Mouse (Mus musculus) frontal cortex, postnatal 36 days (tissue): ENCODE measurements around the gene Por.
A peak's percentile ranks its signal among the peaks of the same experiment; 100 is the strongest.

Experiments used
- DNase-seq, 2 experiments: peaks; one replicate each; pipeline ENCODE4 v3.0.0; 2022; ENCODE audit warnings: low spot score in 2 of 2

Gene Por

GRCm38 (mm10) chr5:135772519-135772918 is 102.7 kb downstream of the Por start:
- DNase-seq: no peak

GRCm38 (mm10) chr5:135776546-135776945 is 106.7 kb downstream of the Por start:
- no peak for DNase-seq

GRCm38 (mm10) chr5:135777796-135778470 is 108.1 kb downstream of the Por start, which contains the start of gene Styxl1:
Styxl1 (minus strand) TSS chr5:135778385.
- no peak for DNase-seq

GRCm38 (mm10) chr5:135778471-135779445 is 108.9 kb downstream of the Por start, which contains the start of gene Mdh2:
Mdh2 (plus strand) TSS chr5:135778480.
- DNase-seq: peak; percentile 96 to 100

GRCm38 (mm10) chr5:135780331-135780730 is 110.5 kb downstream of the Por start:
- DNase-seq: no peak

GRCm38 (mm10) chr5:135782901-135783300 is 113.1 kb downstream of the Por start:
- no peak for DNase-seq
